In genomic region chrX:130393508-130394145, GRCm38 (mm10) we compare ENCODE assay signal across 17 mouse cellular contexts.
"Had no signal": no experiment of that assay in that cellular context is flagged by ENCODE, and none has a peak within 500 bp of the region (broad histone marks: within the 10 kb centered on the region; RNA-seq: fewer than 3 reads in every experiment).

No protein-coding gene starts in this region.

- H3K4me3 ChIP-seq: midbrain, embryonic 10.5 days; midbrain, embryonic 12.5 days; myocyte; neural tube, embryonic 13.5 days; neural tube, embryonic 15.5 days; stomach, embryonic 15.5 days had no signal

- H3K27ac ChIP-seq: midbrain, embryonic 10.5 days; midbrain, embryonic 12.5 days; neural tube, embryonic 13.5 days; neural tube, embryonic 15.5 days; stomach, embryonic 15.5 days; stomach, postnatal 0 days had no signal

- H3K9me3 ChIP-seq: midbrain, embryonic 10.5 days; midbrain, embryonic 12.5 days; neural tube, embryonic 13.5 days; neural tube, embryonic 15.5 days; stomach, embryonic 15.5 days had no signal

- H3K4me2 ChIP-seq: lung, embryonic 14.5 days; midbrain, embryonic 12.5 days; neural tube, embryonic 13.5 days; neural tube, embryonic 15.5 days; stomach, embryonic 15.5 days had no signal

- H3K9ac ChIP-seq: lung, embryonic 14.5 days; midbrain, embryonic 12.5 days; neural tube, embryonic 13.5 days; neural tube, embryonic 15.5 days; stomach, embryonic 15.5 days had no signal

- H3K27me3 ChIP-seq: midbrain, embryonic 12.5 days; neural tube, embryonic 13.5 days; neural tube, embryonic 15.5 days; stomach, embryonic 15.5 days had no signal

- DNase-seq: lung, adult 18-20 months; lung, embryonic 14.5 days; lung, postnatal 10 days; lung, postnatal 4 days; midbrain, embryonic 14.5 days; right cerebral cortex, postnatal 14 days; thymus, adult 2 months; thymus, postnatal 25 days; thymus, postnatal 4 days had no signal

- H3K4me1 ChIP-seq: midbrain, embryonic 10.5 days; midbrain, embryonic 12.5 days; neural tube, embryonic 13.5 days; neural tube, embryonic 15.5 days; stomach, embryonic 15.5 days had no signal

- H3K36me3 ChIP-seq: midbrain, embryonic 10.5 days; midbrain, embryonic 12.5 days; neural tube, embryonic 13.5 days; neural tube, embryonic 15.5 days; stomach, embryonic 15.5 days had no signal

- ATAC-seq: midbrain, embryonic 16.5 days had no signal
